Mouse (Mus musculus) limb, embryonic 14.5 days (tissue): ENCODE data around the gene Slfnl1. TPM values are rescaled to one million over a fixed set of nuclear protein-coding genes. Genes with fewer than 3 reads are reported as not detected.

Experiments
- ATAC-seq: fragments of 200-750 bp; cut with Nextera tagmentation; 2 replicates; pipeline ENCODE4 v1.8.0; 2017; ENCODE audit warnings: low read depth, moderate number of reproducible peaks, moderate TSS enrichment; ENCODE audit not compliant: low FRiP score
- DNase-seq: peaks from one replicate; pipeline ENCODE4 v3.0.0-alpha.2; 2015; ENCODE audit warnings: low spot score
- H3K27ac ChIP-seq: fragments of 300-500 bp; sonication (generic); replicated peaks from 2 replicates; pipeline ENCODE4 v1.5.1; 2014; ENCODE audit warnings: low read depth, mild to moderate bottlenecking, low read length, moderate library complexity, mixed read lengths
- H3K27me3 ChIP-seq: fragments of 300-500 bp; sonication (generic); 2 replicates; pipeline ENCODE4 v1.6.1; 2014; ENCODE audit warnings: low read length, mixed read lengths; ENCODE audit not compliant: control insufficient read depth, insufficient read depth
- H3K36me3 ChIP-seq: fragments of 300-500 bp; sonication (generic); 2 replicates; pipeline ENCODE4 v1.6.1; 2014; ENCODE audit warnings: mild to moderate bottlenecking, low read length, moderate library complexity, mixed read lengths; ENCODE audit not compliant: control insufficient read depth, insufficient read depth
- H3K4me1 ChIP-seq: fragments of 300-500 bp; sonication (generic); 2 replicates; pipeline ENCODE4 v1.6.1; 2014; ENCODE audit warnings: antibody characterized with exemption, low read length, mixed read lengths; ENCODE audit not compliant: control insufficient read depth, insufficient read depth
- H3K4me2 ChIP-seq: fragments of 300-500 bp; sonication (generic); replicated peaks from 2 replicates; pipeline ENCODE4 v1.6.1; 2014; ENCODE audit warnings: low read depth, mild to moderate bottlenecking, low read length, moderate library complexity; ENCODE audit not compliant: severe bottlenecking
- H3K4me3 ChIP-seq: fragments of 300-500 bp; sonication (generic); replicated peaks from 2 replicates; pipeline ENCODE4 v1.5.1; 2014; ENCODE audit warnings: low read length
- H3K9ac ChIP-seq: fragments of 300-500 bp; sonication (generic); 2 replicates; pipeline ENCODE4 v1.6.1; 2014; ENCODE audit warnings: mild to moderate bottlenecking, low read depth, low read length, moderate library complexity; ENCODE audit not compliant: severe bottlenecking
- H3K9me3 ChIP-seq: fragments of 300-500 bp; sonication (generic); 2 replicates; pipeline ENCODE4 v1.6.1; 2016; ENCODE audit warnings: low read length; ENCODE audit not compliant: control insufficient read depth
- POLR2A ChIP-seq: fragments of 200-500 bp; IDR thresholded peaks from 2 replicates; pipeline ENCODE4 v1.8.0; 2012; ENCODE audit warnings: inconsistent platforms, mild to moderate bottlenecking, moderate library complexity, borderline replicate concordance; ENCODE audit not compliant: insufficient read depth, insufficient read length; ENCODE audit errors: extremely low read depth
- WGBS: fragments of 180-500 bp; shearing (Covaris S2); extraction: QIAGEN DNeasy Blood & Tissue Kit; methylation state at CpG from one replicate; pipeline ENCODE4 v1.1.7; 2014; 5-methylcytosine and 5-hydroxymethylcytosine counted together
- polyA plus RNA-seq, 2 experiments: library from polyadenylated mRNA; depleted of rRNA in 1 of 2; stranded (reverse) in 1 of 2; unstranded in 1 of 2; fragments of >200 nt; fragmentation: Nextera tagmentation in 1 of 2; extraction: Ambion mirVana in 1 of 2; gene quantifications; 2 replicates each; pipeline versions ENCODE4 v1.2.1 to v1.2.3; 2012 to 2014

Gene Slfnl1
- polyA plus RNA-seq (2012; rRNA removed) (0.13 and 0.15 TPM in 2 replicates), polyA plus RNA-seq (2014; fragmentation: Nextera tagmentation; extraction: Ambion mirVana) (0.10 TPM in 1 of 2 replicates, not detected in the other)

DNA sequence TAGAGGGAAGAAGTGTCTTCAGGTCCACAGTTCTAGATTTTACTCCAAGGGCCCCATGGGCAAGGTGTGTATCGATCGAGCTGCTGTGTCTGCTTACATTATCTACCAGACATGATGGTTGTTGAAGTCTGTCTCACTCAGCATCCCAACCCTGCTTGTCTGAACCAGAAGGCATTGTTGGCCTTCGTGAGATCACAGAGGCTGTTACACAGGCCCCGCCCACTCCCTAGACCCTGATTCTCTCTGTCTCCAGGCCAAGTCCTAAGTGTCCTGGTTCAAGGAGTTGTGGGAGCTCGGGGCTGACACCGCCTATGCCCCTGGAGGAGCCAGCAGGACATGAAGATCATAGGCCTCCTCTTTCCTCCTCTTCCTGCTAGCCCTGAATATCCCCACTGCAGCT, at the start of gene Slfnl1:
TSS of gene Slfnl1 (plus strand) at position 246 of the 400 bp plus-strand sequence.
- no peak for ATAC-seq
- peaks cover 38% of the 10 kb centered on the region for H3K36me3 ChIP-seq

DNA sequence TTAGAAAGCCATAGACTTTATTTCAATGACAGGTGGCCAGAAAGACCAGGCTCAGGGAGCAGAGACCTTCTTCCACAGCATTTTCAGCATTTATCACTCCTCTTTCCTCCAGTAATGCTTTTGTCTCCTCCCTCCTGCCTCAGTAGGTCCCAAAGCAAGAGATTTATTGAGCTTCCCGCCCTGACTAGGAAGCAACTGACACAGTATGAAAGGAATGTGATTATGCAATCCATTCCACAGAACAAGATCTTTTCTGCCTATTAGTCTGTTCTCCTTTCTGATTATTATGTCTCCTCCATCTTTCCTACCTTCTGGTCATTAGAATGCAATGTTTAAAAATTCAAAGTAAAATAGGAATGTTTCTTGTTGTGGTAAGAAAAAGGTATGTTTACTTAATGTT, 44.3 kb upstream of the Slfnl1 start:
- no peaks in the 10 kb centered on the region for H3K27me3 ChIP-seq
- peak; percentile 33 for DNase-seq
- H3K4me3 ChIP-seq: no peak overlapping the region
- ATAC-seq: no peak
- TF ChIP-seq POLR2A: no peak
- 38% methylated on average over 1 of the region's 1 CpGs for WGBS
- peaks cover 22% of the 10 kb centered on the region for H3K36me3 ChIP-seq
- H3K9ac ChIP-seq: no peak overlapping the region
- H3K9me3 ChIP-seq: no peaks in the 10 kb centered on the region
- no peaks in the 10 kb centered on the region for H3K4me1 ChIP-seq
- H3K4me2 ChIP-seq: no peak overlapping the region
- H3K27ac ChIP-seq: no peak overlapping the region

More for the DNA sequence above, at the start of gene Slfnl1:
- WGBS: 88% methylated on average over 6 of the region's 6 CpGs
- Histone ChIP-seq H3K27ac (no peak within 1 kb of the TSS), H3K9me3 (no peaks in the 10 kb centered on the region), H3K4me1 (no peaks in the 10 kb centered on the region; the same call in 1 of the 2 replicates), H3K27me3 (no peaks in the 10 kb centered on the region), H3K9ac (no peak within 1 kb of the TSS), H3K4me3 (no peak within 1 kb of the TSS), H3K4me2 (no peak within 1 kb of the TSS)
- no peak for DNase-seq
- no peak for TF ChIP-seq POLR2A

DNA sequence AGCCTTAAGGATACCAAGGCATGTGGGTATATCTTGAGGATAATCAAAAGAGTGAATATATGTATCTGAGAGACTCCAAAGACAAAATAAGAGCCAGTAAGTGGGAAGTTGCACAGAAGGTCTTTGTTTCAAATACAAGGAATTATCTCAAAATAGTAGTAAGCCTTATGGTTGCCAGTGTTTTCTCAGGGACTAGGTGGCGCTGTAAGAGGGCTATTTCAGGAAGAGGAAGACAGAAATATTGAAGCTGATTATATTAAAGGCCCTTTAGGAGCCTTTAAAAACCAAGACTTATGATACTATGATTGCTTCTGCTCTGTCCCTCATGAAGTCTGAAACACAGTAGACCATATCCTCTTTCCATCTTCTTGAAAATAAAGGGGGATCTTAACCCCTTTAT, 25.1 kb upstream of the Slfnl1 start:
- WGBS: 82% methylated on average over 1 of the region's 1 CpGs
- Histone ChIP-seq H3K27me3 (no peaks in the 10 kb centered on the region), H3K4me2 (no peak overlapping the region), H3K4me1 (no peaks in the 10 kb centered on the region), H3K36me3 (peaks cover 43% of the 10 kb centered on the region), H3K27ac (no peak overlapping the region), H3K4me3 (no peak overlapping the region), H3K9ac (no peak overlapping the region), H3K9me3 (no peaks in the 10 kb centered on the region)
- TF ChIP-seq POLR2A: no peak
- ATAC-seq (no peak), DNase-seq (no peak)

DNA sequence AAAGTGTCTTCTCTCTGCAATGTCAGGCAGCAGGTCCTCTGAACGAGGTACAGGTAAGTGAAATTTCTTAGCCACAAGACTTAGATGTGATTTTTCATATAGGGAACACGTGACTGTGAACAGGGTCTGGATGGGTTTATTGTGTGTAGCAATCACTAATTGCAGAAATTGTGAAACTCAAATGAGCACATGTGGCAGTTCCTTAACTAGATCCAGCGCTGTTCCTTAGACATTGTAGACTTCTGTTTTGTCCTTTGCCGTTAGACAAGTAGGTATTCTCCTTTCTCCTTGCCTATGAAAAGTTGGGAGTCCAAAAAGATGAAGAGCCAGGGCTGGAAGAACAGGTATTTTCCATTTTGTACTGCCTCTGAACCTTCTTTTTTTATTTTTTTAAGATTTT, 20.8 kb upstream of the Slfnl1 start:
- Histone ChIP-seq H3K27ac (no peak overlapping the region), H3K9me3 (no peaks in the 10 kb centered on the region), H3K4me2 (no peak overlapping the region), H3K36me3 (peaks cover 53% of the 10 kb centered on the region), H3K4me1 (no peaks in the 10 kb centered on the region), H3K9ac (no peak overlapping the region), H3K4me3 (no peak overlapping the region), H3K27me3 (no peaks in the 10 kb centered on the region)
- DNase-seq (no peak), ATAC-seq (no peak)
- TF ChIP-seq POLR2A: no peak
- WGBS: 88% methylated on average over 4 of the region's 4 CpGs

DNA sequence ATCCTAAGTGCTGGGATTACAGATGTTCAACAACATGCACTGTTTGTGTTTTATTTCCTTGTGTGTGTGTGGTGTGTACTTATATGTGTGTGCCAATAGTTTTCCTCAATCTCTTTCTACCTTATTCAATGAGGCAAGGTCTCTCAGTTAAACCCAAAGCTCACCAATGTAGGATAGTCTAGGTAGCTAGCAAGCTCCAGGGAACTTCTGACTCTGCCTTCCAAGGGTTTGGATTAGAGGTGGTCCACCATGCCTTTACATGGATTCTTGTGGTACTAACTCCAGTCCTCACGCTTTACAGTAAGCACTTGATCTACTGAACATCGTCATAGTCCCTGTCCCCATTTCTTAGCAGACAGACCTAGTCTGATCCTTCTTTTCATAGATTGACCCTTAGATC, 17.7 kb upstream of the Slfnl1 start:
- Histone ChIP-seq H3K4me2 (no peak overlapping the region), H3K4me3 (no peak overlapping the region), H3K9ac (no peak overlapping the region), H3K36me3 (peaks cover 53% of the 10 kb centered on the region), H3K9me3 (no peaks in the 10 kb centered on the region), H3K4me1 (no peaks in the 10 kb centered on the region), H3K27ac (no peak overlapping the region), H3K27me3 (no peaks in the 10 kb centered on the region)
- 98% methylated on average over 2 of the region's 2 CpGs for WGBS
- no peak for TF ChIP-seq POLR2A
- ATAC-seq (no peak), DNase-seq (no peak)

DNA sequence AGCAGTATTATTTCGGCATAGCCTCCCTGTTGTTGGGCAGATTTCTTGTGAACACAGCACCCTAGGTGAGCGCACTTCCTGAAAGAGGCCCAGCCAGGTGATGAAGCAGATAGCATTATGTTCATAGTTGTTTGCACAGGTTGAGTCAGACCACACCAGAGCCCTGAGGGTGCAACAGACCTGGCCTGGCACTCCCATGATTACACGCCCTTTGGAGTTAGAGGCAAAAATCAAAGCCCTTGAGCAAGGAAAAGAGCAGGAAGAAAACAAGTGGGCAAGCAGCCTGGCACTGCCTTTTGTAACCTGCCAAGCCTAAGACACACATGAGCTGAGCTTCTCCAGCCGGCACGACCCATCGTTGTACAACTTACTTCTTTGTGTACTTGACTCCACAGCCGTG, 15.5 kb upstream of the Slfnl1 start:
- no peak for TF ChIP-seq POLR2A
- H3K36me3 ChIP-seq: peaks cover 58% of the 10 kb centered on the region
- no peak overlapping the region for H3K4me3 ChIP-seq
- WGBS: 90% methylated on average over 7 of the region's 7 CpGs
- no peaks in the 10 kb centered on the region for H3K27me3 ChIP-seq
- ATAC-seq: no peak
- H3K9ac ChIP-seq: no peak overlapping the region
- H3K9me3 ChIP-seq: no peaks in the 10 kb centered on the region
- no peaks in the 10 kb centered on the region for H3K4me1 ChIP-seq
- H3K27ac ChIP-seq: no peak overlapping the region
- H3K4me2 ChIP-seq: no peak overlapping the region
- no peak for DNase-seq
